Mouse (Mus musculus) left cerebral cortex, postnatal 36 days (tissue): ENCODE results near the gene Efhc2. TPM values are rescaled to one million over a fixed set of nuclear protein-coding genes. Genes with fewer than 3 reads are reported as not detected.
A peak's percentile ranks its signal among the peaks of the same experiment; 100 is the strongest.

Experiments
- DNase-seq, 2 experiments: peaks; one replicate each; pipeline ENCODE4 v3.0.0; 2021 to 2022; ENCODE audit warnings: low spot score in 2 of 2, mixed read lengths in 1 of 2
- intact Hi-C: fragments of 180-260 bp; cut with DNase I; formaldehyde crosslinking; loops from one replicate; pipeline ENCODE4 v1.15.1; 2025
- total RNA-seq, 2 experiments: library from RNA; stranded (reverse); gene quantifications; 2 replicates each; pipeline ENCODE4 v1.2.3; 2021

Gene Efhc2
- total RNA-seq = 1 to 10 TPM; 1.2 to 2.1 TPM

- DNase-seq = peak in 1 of 2 experiments; percentile 5
- intact Hi-C loops = loop anchor here (10.0 kb wide), 1 partner anchor 256 kb away; the partner anchor contains the start of gene Fundc1
Measured at GRCm38 (mm10) chrX:17319126-17319583, at the start of gene Efhc2. Efhc2 (minus strand) TSS chrX:17319368.

- no peak for DNase-seq
- intact Hi-C loops = no loop called here
Measured at GRCm38 (mm10) chrX:17365114-17365513, 45.9 kb upstream of the Efhc2 start.

- intact Hi-C loops = no loop called here
- DNase-seq = no peak
Measured at GRCm38 (mm10) chrX:17300349-17300880, 18.8 kb downstream of the Efhc2 start.

- DNase-seq = peak; percentile 5 to 8
- intact Hi-C loops = no loop called here
Measured at GRCm38 (mm10) chrX:17283899-17284298, 35.3 kb downstream of the Efhc2 start.

- DNase-seq = no peak
- intact Hi-C loops = no loop called here
Measured at GRCm38 (mm10) chrX:17225141-17225540, 94.0 kb downstream of the Efhc2 start.

GRCm38 (mm10) chrX:17217451-17217850, 101.7 kb downstream of the Efhc2 start:
- intact Hi-C loops = loop anchor here (2.0 to 5.0 kb wide), 2 partner anchors 323 to 765 kb away; no protein-coding TSS in a partner anchor
- DNase-seq = no peak

GRCm38 (mm10) chrX:17213515-17213914, 105.7 kb downstream of the Efhc2 start:
- intact Hi-C loops = no loop called here
- DNase-seq = no peak

GRCm38 (mm10) chrX:17175748-17176147, 143.4 kb downstream of the Efhc2 start:
- DNase-seq = no peak
- intact Hi-C loops = no loop called here

- DNase-seq = no peak
- intact Hi-C loops = no loop called here
Measured at GRCm38 (mm10) chrX:17165638-17166037, 153.5 kb downstream of the Efhc2 start.
